Mouse (Mus musculus): ENCODE results near the gene Phf12.

- no peak for TF ChIP-seq CTCF (IDR thresholded peaks at IDR 0.05; ENCODE audit: low read depth)
- no peak for TF ChIP-seq EP300 (IDR thresholded peaks at IDR 0.05; ENCODE audit: low read depth)
These were observed 62.3 kb downstream of the Phf12 start for GRCm38 (mm10) chr11:78044758-78045251.

Measured in liver, embryonic 14.5 days (tissue).